Mouse (Mus musculus): ENCODE data around the gene Tnfsf8. TPM values are rescaled to one million over a fixed set of nuclear protein-coding genes. Genes with fewer than 3 reads are reported as not detected.

The Tnfsf8 gene
- total and polyA plus RNA-seq, 3 experiments = not detected

- H3K4me1 ChIP-seq (ENCODE audit: control insufficient read depth in 1 of 2, insufficient read depth in 2 of 2, low read length in 2 of 2) = no peaks in the 10 kb centered on the region
- no peak overlapping the region for H3K4me3 ChIP-seq (ENCODE audit: control insufficient read depth in 1 of 2, insufficient read depth in 1 of 2, low read depth in 2 of 2, low read length in 2 of 2)
- no peak overlapping the region for H3K9ac ChIP-seq (ENCODE audit: control insufficient read depth, low read depth, low read length, poor library complexity, severe bottlenecking)
- no peak for DNase-seq (ENCODE audit: low read depth, low spot score)
- H3K27me3 ChIP-seq (ENCODE audit: control insufficient read depth in 1 of 2, insufficient read depth in 2 of 2, low read length in 2 of 2) = no peaks in the 10 kb centered on the region
- no peak overlapping the region for H3K27ac ChIP-seq (ENCODE audit: control insufficient read depth, low read depth, low read length)
- H3K36me3 ChIP-seq (ENCODE audit: control insufficient read depth in 1 of 2, insufficient read depth in 2 of 2, low read length in 2 of 2) = no peaks in the 10 kb centered on the region
- no peaks in the 10 kb centered on the region for H3K79me2 ChIP-seq (ENCODE audit: control insufficient read depth, insufficient read depth, low read length, poor library complexity)
- no peaks in the 10 kb centered on the region for H3K9me3 ChIP-seq (replicated peaks; ENCODE audit: insufficient read depth, low read length)
- TF ChIP-seq MYC (IDR thresholded peaks at IDR 0.05; ENCODE audit: low read depth, low read length) (no peak), USF2 (IDR thresholded peaks at IDR 0.05; ENCODE audit: borderline replicate concordance in 1 of 2, insufficient read depth in 1 of 2, low read depth in 1 of 2, low read length in 2 of 2) (no peak), ELF1 (IDR thresholded peaks at IDR 0.05; ENCODE audit: low read depth, low read length) (no peak), KAT2A (conservative IDR thresholded peaks at IDR 0.05; ENCODE audit: low read depth, low read length) (no peak), ZNF384 (IDR thresholded peaks at IDR 0.05; ENCODE audit: low read depth, low read length) (no peak), MEF2A (IDR thresholded peaks at IDR 0.05; ENCODE audit: extremely low read depth, insufficient replicate concordance, low read depth, low read length, poor library complexity, severe bottlenecking) (no peak), MXI1 (IDR thresholded peaks at IDR 0.05; ENCODE audit: low read depth, low read length) (no peak), TBP (IDR thresholded peaks at IDR 0.05; ENCODE audit: low read depth, low read length) (no peak), HCFC1 (IDR thresholded peaks at IDR 0.05; ENCODE audit: low read depth, low read length) (no peak), UBTF (IDR thresholded peaks at IDR 0.05; ENCODE audit: borderline replicate concordance, insufficient read depth, low read depth, low read length) (no peak), POLR2AphosphoS2 (IDR thresholded peaks at IDR 0.05; ENCODE audit: low read length) (no peak), ZC3H11A (IDR thresholded peaks at IDR 0.05; ENCODE audit: low read depth, low read length) (no peak), USF1 (IDR thresholded peaks at IDR 0.05; ENCODE audit: low read depth, low read length) (no peak), SMC3 (IDR thresholded peaks at IDR 0.05; ENCODE audit: low read depth, low read length) (no peak), E2F4 (IDR thresholded peaks at IDR 0.05; ENCODE audit: borderline replicate concordance, low read depth, low read length) (no peak)
These were observed 7.3 kb downstream of the Tnfsf8 start for GRCm38 (mm10) chr4:63853782-63854386.

- H3K79me2 ChIP-seq (ENCODE audit: control insufficient read depth, insufficient read depth, low read length, poor library complexity) = no peaks in the 10 kb centered on the region
- H3K4me3 ChIP-seq (ENCODE audit: control insufficient read depth in 1 of 2, insufficient read depth in 1 of 2, low read depth in 2 of 2, low read length in 2 of 2) = no peak overlapping the region
- H3K27me3 ChIP-seq (ENCODE audit: control insufficient read depth in 1 of 2, insufficient read depth in 2 of 2, low read length in 2 of 2) = no peaks in the 10 kb centered on the region
- H3K9ac ChIP-seq (ENCODE audit: control insufficient read depth, low read depth, low read length, poor library complexity, severe bottlenecking) = no peak overlapping the region
- H3K9me3 ChIP-seq (replicated peaks; ENCODE audit: insufficient read depth, low read length) = no peaks in the 10 kb centered on the region
- no peak for TF ChIP-seq SMC3 (IDR thresholded peaks at IDR 0.05; ENCODE audit: low read depth, low read length)
- TF ChIP-seq ZNF384 (IDR thresholded peaks at IDR 0.05; ENCODE audit: low read depth, low read length) = no peak
- no peak for TF ChIP-seq MYC (IDR thresholded peaks at IDR 0.05; ENCODE audit: low read depth, low read length)
- TF ChIP-seq MAX (IDR thresholded peaks at IDR 0.05; ENCODE audit: low read length) = no peak
- TF ChIP-seq POLR2A (IDR thresholded peaks at IDR 0.05; ENCODE audit: control insufficient read depth in 1 of 2, insufficient read depth in 1 of 2, low read depth in 1 of 2, low read length in 2 of 2, poor library complexity in 1 of 2) = no peak
- no peak for TF ChIP-seq MAZ (IDR thresholded peaks at IDR 0.05; ENCODE audit: low read depth, low read length)
- no peak for TF ChIP-seq SIN3A (IDR thresholded peaks at IDR 0.05; ENCODE audit: low read length)
- TF ChIP-seq MAFK (IDR thresholded peaks at IDR 0.05; ENCODE audit: borderline replicate concordance, low read depth, low read length) = no peak
- TF ChIP-seq HCFC1 (IDR thresholded peaks at IDR 0.05; ENCODE audit: low read depth, low read length) = no peak
- no peak for TF ChIP-seq ZKSCAN1 (IDR thresholded peaks at IDR 0.05; ENCODE audit: low read depth, low read length)
- TF ChIP-seq GATA1 (IDR thresholded peaks at IDR 0.05; ENCODE audit: low read depth, low read length) = no peak
- no peak for TF ChIP-seq MYB (IDR thresholded peaks at IDR 0.05; ENCODE audit: low read depth, low read length)
- TF ChIP-seq MEF2A (IDR thresholded peaks at IDR 0.05; ENCODE audit: extremely low read depth, insufficient replicate concordance, low read depth, low read length, poor library complexity, severe bottlenecking) = no peak
- no peaks in the 10 kb centered on the region for H3K4me1 ChIP-seq (ENCODE audit: control insufficient read depth in 1 of 2, insufficient read depth in 2 of 2, low read length in 2 of 2)
- no peak for DNase-seq (ENCODE audit: low read depth, low spot score)
- no peaks in the 10 kb centered on the region for H3K36me3 ChIP-seq (ENCODE audit: control insufficient read depth in 1 of 2, insufficient read depth in 2 of 2, low read length in 2 of 2)
- H3K27ac ChIP-seq (ENCODE audit: control insufficient read depth, low read depth, low read length) = no peak overlapping the region
These were observed 11.1 kb downstream of the Tnfsf8 start for GRCm38 (mm10) chr4:63850082-63850481.
